Mouse (Mus musculus) MEL (cell line): ENCODE measurements at regions not wholly inside any gene's neighbourhood (a gene's known extent, or its start where the extent isn't known, plus 50 kb on each side); places are given as distances from the start of the nearest gene placed in this dataset.

Experiments used
- CTCF ChIP-seq, 3 experiments: IDR thresholded peaks in 2 of 3; conservative IDR thresholded peaks in 1 of 3; 2 replicates each; pipeline ENCODE4 v1.5.1; 2011 to 2012; ENCODE audit warnings: low read length in 3 of 3, low read depth in 2 of 3, mild to moderate bottlenecking in 2 of 3, improper control_type of control experiment in 1 of 3, inconsistent platforms in 1 of 3, mixed read lengths in 1 of 3, moderate library complexity in 1 of 3; ENCODE audit not compliant: control insufficient read depth in 1 of 3, insufficient read depth in 1 of 3, poor library complexity in 1 of 3, severe bottlenecking in 1 of 3
- ETS1 ChIP-seq: IDR thresholded peaks from 2 replicates; pipeline ENCODE4 v1.6.1; 2012; ENCODE audit warnings: low read depth, mild to moderate bottlenecking, inconsistent platforms, low read length, improper control_type of control experiment, moderate library complexity
- GATA1 ChIP-seq: IDR thresholded peaks from 2 replicates; pipeline ENCODE4 v1.6.1; 2011; ENCODE audit warnings: low read depth, low read length, improper control_type of control experiment
- POLR2A ChIP-seq, 2 experiments: IDR thresholded peaks; 2 replicates each; pipeline ENCODE4 v1.6.1; 2011 to 2012; ENCODE audit warnings: low read length in 2 of 2, mild to moderate bottlenecking in 2 of 2, control low read depth in 1 of 2, improper control_type of control experiment in 1 of 2, low read depth in 1 of 2, moderate library complexity in 1 of 2; ENCODE audit not compliant: control insufficient read depth in 1 of 2, insufficient read depth in 1 of 2, poor library complexity in 1 of 2
- RCOR1 ChIP-seq: IDR thresholded peaks from 2 replicates; pipeline ENCODE4 v1.6.1; 2012; ENCODE audit warnings: low read depth, mild to moderate bottlenecking, inconsistent platforms, low read length, improper control_type of control experiment

DNA sequence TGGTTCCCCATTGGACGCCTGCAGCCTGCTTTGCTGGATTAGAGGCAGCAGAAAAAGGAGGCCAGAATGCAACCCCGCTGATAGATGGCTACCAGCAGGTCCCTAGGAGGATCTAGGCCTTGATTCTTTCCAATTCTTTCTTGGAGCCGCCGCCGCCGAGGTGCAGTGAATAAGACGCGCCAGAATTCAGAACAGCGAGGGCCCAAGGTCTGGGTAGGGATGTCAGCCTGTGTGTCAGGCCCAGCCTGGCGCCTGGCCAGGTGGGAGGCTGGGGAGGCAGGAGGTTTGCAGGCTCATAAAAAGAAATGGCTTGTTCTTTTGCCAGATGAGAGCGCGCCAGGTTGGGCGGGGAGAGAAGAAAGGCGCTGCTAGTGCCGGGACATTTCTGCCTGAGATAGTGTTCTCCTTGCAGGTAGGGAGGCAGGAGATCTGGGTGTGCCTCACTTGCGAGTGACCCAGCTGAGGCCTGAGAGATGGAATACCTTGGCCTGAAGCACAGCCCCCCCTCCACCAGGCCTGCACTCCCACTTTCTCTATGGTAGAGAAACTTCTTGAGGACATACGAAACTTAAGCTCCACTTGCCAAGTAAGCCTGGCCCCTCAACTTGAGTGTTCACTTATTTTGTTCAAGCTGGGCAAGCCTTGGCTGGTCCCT, 408.0 kb downstream of the H2al1j start:
- TF ChIP-seq POLR2A (IDR thresholded peaks at IDR 0.05; ENCODE audit: control insufficient read depth in 1 of 2, insufficient read depth in 1 of 2, low read depth in 1 of 2, low read length in 2 of 2, poor library complexity in 1 of 2) (no peak), ETS1 (no peak), CTCF (IDR thresholded peaks at IDR 0.05 in 2 of 3, conservative IDR thresholded peaks at IDR 0.05 in 1 of 3; ENCODE audit: control insufficient read depth in 1 of 3, insufficient read depth in 1 of 3, low read depth in 2 of 3, low read length in 3 of 3, poor library complexity in 1 of 3, severe bottlenecking in 1 of 3) (no peak), GATA1 (no peak), RCOR1 (no peak)
